Mouse (Mus musculus): ENCODE data around the gene Gal3st2. TPM values are rescaled to one million over a fixed set of nuclear protein-coding genes. Genes with fewer than 3 reads are reported as not detected.
"Not testable (repeated sequence)": the region's sequence is repeated elsewhere in the genome, so short reads cannot be mapped to it uniquely, and the experiment has no call there.

Gal3st2 gene
- total and polyA plus RNA-seq, 2 experiments from 2014 or later, result not detected

DNA sequence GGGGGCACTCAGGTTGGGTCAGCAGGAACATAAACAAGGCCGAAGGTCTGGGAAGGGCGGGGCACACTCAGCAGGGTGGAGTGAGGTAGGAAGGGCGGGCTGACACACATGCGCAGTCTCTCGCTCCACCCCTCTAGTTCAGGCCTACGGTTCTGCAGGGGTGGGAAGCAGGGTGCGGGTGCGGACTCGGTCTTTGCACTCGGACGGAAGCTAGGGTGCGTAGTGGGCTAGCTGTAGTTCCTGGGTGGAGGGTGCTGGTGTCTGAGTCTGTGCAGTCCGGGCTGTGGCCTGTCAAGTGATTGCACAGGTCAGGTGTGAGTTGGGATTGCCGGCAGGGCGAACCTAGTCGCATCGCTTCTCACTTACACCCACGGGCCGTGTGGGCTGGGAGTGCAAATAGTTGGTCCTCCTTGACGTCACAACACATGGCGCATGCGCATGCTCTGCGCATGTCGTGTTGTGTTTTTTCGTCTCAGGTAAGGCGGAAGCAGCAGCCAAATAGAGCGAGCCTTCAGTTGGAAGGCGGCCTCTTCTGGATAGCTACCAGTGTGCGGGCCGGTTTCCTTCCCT lies 35.9 kb upstream of the Gal3st2 start:
- peaks cover 13% of the 10 kb centered on the region; the same call in 1 of the 2 replicates for H3K4me1 ChIP-seq (ENCODE audit: insufficient read depth)
- no peaks in the 10 kb centered on the region for H3K9me3 ChIP-seq (ENCODE audit: low read length)
- H3K4me3 ChIP-seq (ENCODE audit: low read depth, low read length), result peak overlapping the region; percentile 59
- peak; percentile 96 for ATAC-seq
- 2% methylated on average over 30 of the region's 30 CpGs for WGBS
- H3K27ac ChIP-seq (ENCODE audit: low read depth, low read length), result peak overlapping the region; percentile 97
- peak overlapping the region; percentile 75 for H3K9ac ChIP-seq
- DNase-seq, result peak; percentile 99
- H3K36me3 ChIP-seq (ENCODE audit: insufficient read depth), result peaks cover 13% of the 10 kb centered on the region
- no peaks in the 10 kb centered on the region for H3K27me3 ChIP-seq (ENCODE audit: insufficient read depth, low read length)
- peak; percentile 55 for TF ChIP-seq CTCF (IDR thresholded peaks at IDR 0.05; ENCODE audit: low read depth)
- peak overlapping the region; percentile 86 for H3K4me2 ChIP-seq (ENCODE audit: low read depth)

DNA sequence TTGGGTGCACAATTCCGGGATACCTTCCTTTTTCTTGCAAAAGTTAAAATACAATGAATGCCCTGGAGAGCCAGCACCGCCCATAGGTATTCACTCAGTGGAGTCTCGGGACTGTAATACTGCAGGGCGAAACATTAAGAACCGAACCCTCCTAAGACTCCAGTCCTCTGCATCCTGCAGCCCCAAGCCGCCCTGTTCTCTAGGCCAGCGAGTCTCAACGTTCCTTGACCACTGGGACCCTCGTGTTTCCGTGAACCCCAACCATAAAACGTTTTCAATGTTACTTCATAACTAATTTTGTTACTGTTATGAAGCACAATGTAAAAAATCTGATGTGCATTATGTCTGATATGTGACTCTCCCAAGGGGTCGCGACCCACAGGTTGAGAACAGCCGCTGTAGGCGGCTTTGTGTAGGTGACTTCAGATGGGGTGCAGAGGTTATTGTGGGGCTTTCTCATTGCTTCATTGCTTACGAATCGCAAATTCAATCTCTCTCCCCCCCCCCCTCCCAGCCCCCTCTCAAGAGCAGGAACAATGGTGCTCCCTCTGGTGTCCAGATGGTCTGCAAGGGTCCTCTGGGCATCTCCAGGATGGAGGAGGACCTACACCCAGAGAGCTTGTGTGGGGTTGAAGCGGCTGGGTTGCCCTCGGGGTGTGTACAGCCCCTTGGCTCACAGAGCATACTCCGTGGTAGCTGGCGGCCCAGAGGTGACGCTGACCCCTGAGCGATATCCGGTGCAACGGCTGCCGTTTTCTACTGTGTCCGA lies 35.2 kb upstream of the Gal3st2 start:
- DNase-seq, result no peak
- Histone ChIP-seq H3K4me3 (ENCODE audit: low read depth, low read length) (peak overlapping the region; percentile 59), H3K9ac (peak overlapping the region; percentile 75), H3K4me2 (ENCODE audit: low read depth) (peak overlapping the region; percentile 86), H3K27me3 (ENCODE audit: insufficient read depth, low read length) (no peaks in the 10 kb centered on the region), H3K4me1 (ENCODE audit: insufficient read depth) (peaks cover 13% of the 10 kb centered on the region; the same call in 1 of the 2 replicates), H3K36me3 (ENCODE audit: insufficient read depth) (peaks cover 7% of the 10 kb centered on the region), H3K27ac (ENCODE audit: low read depth, low read length) (peak overlapping the region; percentile 97), H3K9me3 (ENCODE audit: low read length) (no peaks in the 10 kb centered on the region)
- no peak for TF ChIP-seq CTCF (IDR thresholded peaks at IDR 0.05; ENCODE audit: low read depth)
- 45% methylated on average over 27 of the region's 27 CpGs for WGBS
- peak; percentile 19 for ATAC-seq

DNA sequence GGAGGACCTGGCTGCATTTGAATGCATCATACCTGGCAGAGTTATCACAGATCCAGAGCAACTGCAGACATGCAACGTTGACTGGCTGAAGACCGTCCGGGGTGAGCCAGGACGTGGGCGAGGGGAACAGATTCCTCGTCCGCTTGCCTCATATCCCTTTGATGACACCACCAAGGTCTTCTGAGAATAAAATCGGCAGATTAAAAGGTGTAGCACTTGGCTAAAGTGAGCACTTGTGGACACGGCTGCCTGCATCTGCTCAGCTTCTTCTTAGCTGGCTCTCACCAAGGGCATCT lies 34.6 kb upstream of the Gal3st2 start:
- 97% methylated on average over 9 of the region's 9 CpGs for WGBS
- H3K4me1 ChIP-seq (ENCODE audit: insufficient read depth), result peaks cover 13% of the 10 kb centered on the region; the same call in 1 of the 2 replicates
- H3K4me2 ChIP-seq (ENCODE audit: low read depth), result peak overlapping the region; percentile 86; the same call in 1 of the 2 replicates
- DNase-seq (no peak), ATAC-seq (no peak)
- H3K9me3 ChIP-seq (ENCODE audit: low read length), result no peaks in the 10 kb centered on the region
- TF ChIP-seq CTCF (IDR thresholded peaks at IDR 0.05; ENCODE audit: low read depth), result no peak
- H3K27ac ChIP-seq (ENCODE audit: low read depth, low read length), result no peak overlapping the region
- peaks cover 2% of the 10 kb centered on the region for H3K36me3 ChIP-seq (ENCODE audit: insufficient read depth)
- H3K4me3 ChIP-seq (ENCODE audit: low read depth, low read length), result no peak overlapping the region
- no peak overlapping the region for H3K9ac ChIP-seq
- H3K27me3 ChIP-seq (ENCODE audit: insufficient read depth, low read length), result no peaks in the 10 kb centered on the region

DNA sequence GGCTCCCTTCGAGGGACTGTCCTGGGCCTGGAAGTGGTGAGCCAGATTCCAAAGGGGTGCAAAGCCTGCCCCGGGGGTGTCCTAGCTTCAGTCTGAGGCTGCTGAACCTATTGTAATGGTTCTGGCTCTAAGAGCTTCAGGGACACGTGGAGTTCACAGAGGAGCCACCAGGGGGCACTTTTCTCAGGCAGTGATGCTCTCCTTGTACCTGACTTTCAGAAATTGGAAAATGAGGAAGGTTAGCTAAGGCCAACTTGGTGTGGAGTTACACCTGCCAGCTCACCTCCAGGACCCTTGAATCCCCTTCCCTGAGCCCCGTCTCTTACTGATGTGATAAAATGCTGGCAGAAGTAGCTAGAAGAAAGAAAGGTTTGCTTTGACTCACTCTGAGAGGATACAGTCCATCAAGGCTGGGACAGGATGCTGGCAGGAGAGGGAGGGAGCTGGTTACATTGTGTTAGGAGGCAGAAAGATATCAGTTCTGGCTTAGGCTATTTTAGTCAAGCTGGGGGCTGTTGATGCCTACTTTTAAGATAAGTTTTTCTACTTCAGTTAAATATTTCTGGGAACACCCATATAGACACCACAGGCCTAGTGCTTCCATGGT lies 28.2 kb upstream of the Gal3st2 start:
- not testable (repeated sequence) for H3K36me3 ChIP-seq (ENCODE audit: insufficient read depth); DNase-seq; H3K9me3 ChIP-seq (ENCODE audit: low read length); H3K9ac ChIP-seq; H3K4me1 ChIP-seq (ENCODE audit: insufficient read depth); H3K27ac ChIP-seq (ENCODE audit: low read depth, low read length); H3K4me3 ChIP-seq (ENCODE audit: low read depth, low read length); H3K4me2 ChIP-seq (ENCODE audit: low read depth); H3K27me3 ChIP-seq (ENCODE audit: insufficient read depth, low read length)
- peak; percentile 15; the same call in 1 of the 2 replicates for TF ChIP-seq CTCF (IDR thresholded peaks at IDR 0.05; ENCODE audit: low read depth)
- 80% methylated on average over 2 of the region's 4 CpGs for whole genome bisulfite sequencing
- 0 out of 2 replicates have a peak, but pooled peaks have one; percentile 25 for ATAC-seq

DNA sequence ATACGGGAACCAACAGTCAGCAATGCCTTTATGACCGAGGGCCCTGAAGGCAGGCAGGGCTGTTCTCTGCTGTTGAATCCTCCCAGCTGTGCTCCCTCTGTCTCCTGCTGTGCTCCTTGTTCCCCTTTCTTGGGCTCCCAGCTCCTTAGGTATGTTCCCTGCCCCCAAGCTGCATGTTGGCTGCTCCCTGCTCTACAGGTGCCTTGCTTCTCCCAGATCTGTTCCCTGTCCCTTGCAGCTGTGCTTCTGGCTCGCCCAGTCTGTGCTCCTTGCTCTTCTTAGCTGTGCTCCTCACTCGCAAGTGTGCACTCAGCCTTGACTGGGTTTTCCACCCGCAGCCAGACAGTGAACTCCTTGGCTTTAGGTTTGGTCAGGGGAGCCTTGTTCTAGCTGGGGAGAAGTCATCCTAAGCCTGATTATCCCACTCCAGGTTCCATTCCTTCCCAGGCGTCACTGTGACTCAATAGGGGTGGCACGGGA lies 26.4 kb upstream of the Gal3st2 start:
- DNase-seq, result no peak
- ATAC-seq, result no peak
- Histone ChIP-seq H3K36me3 (ENCODE audit: insufficient read depth) (peaks cover 5% of the 10 kb centered on the region), H3K4me3 (ENCODE audit: low read depth, low read length) (no peak overlapping the region), H3K27ac (ENCODE audit: low read depth, low read length) (no peak overlapping the region), H3K4me2 (ENCODE audit: low read depth) (no peak overlapping the region), H3K4me1 (ENCODE audit: insufficient read depth) (no peaks in the 10 kb centered on the region), H3K27me3 (ENCODE audit: insufficient read depth, low read length) (no peaks in the 10 kb centered on the region), H3K9ac (no peak overlapping the region), H3K9me3 (ENCODE audit: low read length) (no peaks in the 10 kb centered on the region)
- 85% methylated on average over 7 of the region's 7 CpGs for WGBS
- TF ChIP-seq CTCF (IDR thresholded peaks at IDR 0.05; ENCODE audit: low read depth), result no peak

DNA sequence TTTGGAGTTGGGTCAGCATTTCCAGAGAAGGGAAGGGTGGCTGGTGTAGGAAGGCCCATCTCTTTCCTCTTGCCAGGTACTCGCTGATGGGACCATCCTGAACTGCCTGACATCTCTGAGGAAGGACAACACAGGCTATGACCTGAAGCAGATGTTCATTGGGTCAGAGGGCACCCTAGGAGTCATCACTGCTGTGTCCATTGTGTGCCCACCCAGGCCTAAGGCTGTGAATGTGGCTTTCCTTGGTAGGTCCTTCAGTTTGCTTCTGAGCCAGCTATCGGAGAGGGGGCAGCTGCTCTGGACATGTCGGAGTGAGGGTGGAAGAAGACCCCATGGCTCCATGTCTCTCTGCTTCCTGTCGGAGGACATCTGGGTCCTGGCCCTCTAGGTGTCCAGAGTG lies 25.9 kb upstream of the Gal3st2 start:
- WGBS, result 96% methylated on average over 4 of the region's 4 CpGs
- ATAC-seq (no peak), DNase-seq (no peak)
- Histone ChIP-seq H3K27me3 (ENCODE audit: insufficient read depth, low read length) (no peaks in the 10 kb centered on the region), H3K4me2 (ENCODE audit: low read depth) (no peak overlapping the region), H3K9me3 (ENCODE audit: low read length) (no peaks in the 10 kb centered on the region), H3K4me3 (ENCODE audit: low read depth, low read length) (no peak overlapping the region), H3K36me3 (ENCODE audit: insufficient read depth) (peaks cover 5% of the 10 kb centered on the region), H3K4me1 (ENCODE audit: insufficient read depth) (no peaks in the 10 kb centered on the region), H3K27ac (ENCODE audit: low read depth, low read length) (no peak overlapping the region), H3K9ac (no peak overlapping the region)
- no peak for TF ChIP-seq CTCF (IDR thresholded peaks at IDR 0.05; ENCODE audit: low read depth)
